Mouse (Mus musculus): ENCODE measurements around the gene Rgs3. TPM values are rescaled to one million over a fixed set of nuclear protein-coding genes. Genes with fewer than 3 reads are reported as not detected.

Gene Rgs3
- polyA plus RNA-seq, 1 experiment from 2014 or later: 33.6 TPM

DNA sequence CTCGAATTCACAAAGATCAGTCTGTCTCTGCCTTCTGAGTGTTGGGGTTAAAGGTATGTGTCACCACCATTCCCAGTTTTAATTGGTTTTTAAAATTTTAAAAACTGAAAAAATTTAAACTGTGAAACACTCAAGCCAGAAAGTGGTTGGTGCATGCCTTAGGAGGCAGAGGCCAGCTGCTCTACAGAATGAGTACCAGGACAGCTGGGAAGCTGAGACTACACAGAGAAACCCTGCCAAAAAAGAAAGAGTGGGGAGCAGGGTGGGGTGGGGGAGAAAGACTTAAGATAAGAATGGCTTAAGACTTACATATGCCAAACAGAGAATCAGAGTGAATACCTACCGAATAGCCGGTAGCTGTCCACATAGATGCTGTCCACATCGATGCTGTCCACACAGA lies 73.6 kb downstream of the Rgs3 start:
- Histone ChIP-seq H3K9me3 (ENCODE audit: control insufficient read depth, low read length) (no peaks in the 10 kb centered on the region), H3K27ac (ENCODE audit: low read depth, low read length) (no peak overlapping the region), H3K9ac (ENCODE audit: low read length) (no peak overlapping the region), H3K4me1 (replicated peaks; ENCODE audit: control insufficient read depth, insufficient read depth, low read length) (peaks cover 3% of the 10 kb centered on the region; the same call in 1 of the 2 replicates), H3K27me3 (ENCODE audit: control insufficient read depth, insufficient read depth, low read length) (no peaks in the 10 kb centered on the region), H3K36me3 (ENCODE audit: control insufficient read depth, insufficient read depth, low read length) (no peaks in the 10 kb centered on the region), H3K4me2 (ENCODE audit: low read depth, low read length, severe bottlenecking) (no peak overlapping the region), H3K4me3 (ENCODE audit: low read depth, low read length) (no peak overlapping the region)
- ATAC-seq (replicated peaks; ENCODE audit: low FRiP score) (no peak), DNase-seq (ENCODE audit: low spot score) (no peak)
- WGBS: 91% methylated on average over 4 of the region's 4 CpGs

DNA sequence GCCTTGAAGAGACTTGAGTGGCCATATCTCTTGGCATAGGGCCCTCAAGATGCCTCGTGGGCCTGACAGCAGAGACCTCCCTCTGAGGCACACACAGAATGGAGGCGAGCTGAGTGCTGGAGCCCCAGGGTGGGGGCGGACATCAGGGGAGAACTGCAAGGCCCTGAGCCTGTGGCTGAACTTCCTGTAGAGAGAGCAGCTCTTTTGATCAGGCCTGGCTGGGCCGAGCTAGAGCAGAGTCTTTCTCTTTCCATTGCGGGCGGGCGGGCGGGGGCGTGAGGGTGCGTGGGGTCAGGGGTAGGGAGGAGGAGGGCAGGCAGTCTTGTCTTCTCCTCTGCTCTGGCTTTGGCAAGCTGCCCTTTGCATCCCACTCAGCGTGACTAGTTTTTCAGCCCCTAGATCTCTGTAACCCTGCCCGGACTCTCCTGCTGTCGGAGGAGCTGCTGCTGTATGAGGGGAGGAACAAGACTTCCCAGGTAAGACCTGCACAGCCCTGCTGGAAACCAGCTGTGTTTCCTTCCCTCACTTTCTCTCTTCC lies 74.5 kb downstream of the Rgs3 start:
- no peak overlapping the region for H3K27ac ChIP-seq (ENCODE audit: low read depth, low read length)
- H3K9me3 ChIP-seq (ENCODE audit: control insufficient read depth, low read length): no peaks in the 10 kb centered on the region
- no peaks in the 10 kb centered on the region for H3K36me3 ChIP-seq (ENCODE audit: control insufficient read depth, insufficient read depth, low read length)
- no peak overlapping the region for H3K4me2 ChIP-seq (ENCODE audit: low read depth, low read length, severe bottlenecking)
- no peak overlapping the region for H3K4me3 ChIP-seq (ENCODE audit: low read depth, low read length)
- 60% methylated on average over 12 of the region's 13 CpGs for WGBS
- peaks cover 3% of the 10 kb centered on the region; the same call in 1 of the 2 replicates for H3K4me1 ChIP-seq (replicated peaks; ENCODE audit: control insufficient read depth, insufficient read depth, low read length)
- ATAC-seq (replicated peaks; ENCODE audit: low FRiP score): no peak
- DNase-seq (ENCODE audit: low spot score): no peak
- no peaks in the 10 kb centered on the region for H3K27me3 ChIP-seq (ENCODE audit: control insufficient read depth, insufficient read depth, low read length)
- H3K9ac ChIP-seq (ENCODE audit: low read length): no peak overlapping the region

- DNase-seq (ENCODE audit: low spot score): no peak
- no peak overlapping the region for H3K4me2 ChIP-seq (ENCODE audit: low read depth, low read length, severe bottlenecking)
- no peak overlapping the region for H3K9ac ChIP-seq (ENCODE audit: low read length)
- no peak overlapping the region for H3K27ac ChIP-seq (ENCODE audit: low read depth, low read length)
- no peak overlapping the region for H3K4me3 ChIP-seq (ENCODE audit: low read depth, low read length)
- no peaks in the 10 kb centered on the region for H3K36me3 ChIP-seq (ENCODE audit: control insufficient read depth, insufficient read depth, low read length)
- 81% methylated on average over 2 of the region's 2 CpGs for WGBS
- no peak for ATAC-seq (replicated peaks; ENCODE audit: low FRiP score)
- H3K27me3 ChIP-seq (ENCODE audit: control insufficient read depth, insufficient read depth, low read length): no peaks in the 10 kb centered on the region
- 0 out of 2 replicates have a peak, but pooled peaks cover under 1% of the 10 kb centered on the region for H3K4me1 ChIP-seq (replicated peaks; ENCODE audit: control insufficient read depth, insufficient read depth, low read length)
- no peaks in the 10 kb centered on the region for H3K9me3 ChIP-seq (ENCODE audit: control insufficient read depth, low read length)
Observed at GRCm38 (mm10) chr4:62634840-62635239, 75.2 kb downstream of the Rgs3 start.

DNA sequence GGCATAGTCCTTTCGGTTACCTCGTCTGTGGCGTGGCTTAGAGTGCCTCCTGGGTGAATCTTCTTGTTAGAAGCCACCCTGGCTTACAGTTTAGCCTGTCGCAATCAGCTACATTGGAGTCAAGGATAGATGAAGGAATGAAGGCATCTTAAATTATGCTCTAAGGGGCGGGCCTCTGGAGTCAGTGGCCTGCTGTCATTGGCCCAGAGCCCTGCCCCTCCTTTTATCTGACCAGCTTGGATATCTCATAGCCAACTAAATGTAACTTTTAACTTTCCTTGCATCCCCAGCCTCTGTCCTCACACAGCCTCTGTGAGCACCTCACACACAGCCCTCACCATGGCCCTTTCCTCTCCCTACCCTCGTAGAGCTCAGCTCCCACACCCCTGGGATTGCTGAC lies 76.4 kb downstream of the Rgs3 start:
- Histone ChIP-seq H3K9me3 (ENCODE audit: control insufficient read depth, low read length) (no peaks in the 10 kb centered on the region), H3K4me2 (ENCODE audit: low read depth, low read length, severe bottlenecking) (no peak overlapping the region), H3K36me3 (ENCODE audit: control insufficient read depth, insufficient read depth, low read length) (no peaks in the 10 kb centered on the region), H3K27ac (ENCODE audit: low read depth, low read length) (no peak overlapping the region), H3K4me1 (replicated peaks; ENCODE audit: control insufficient read depth, insufficient read depth, low read length) (no peaks in the 10 kb centered on the region), H3K4me3 (ENCODE audit: low read depth, low read length) (no peak overlapping the region), H3K27me3 (ENCODE audit: control insufficient read depth, insufficient read depth, low read length) (no peaks in the 10 kb centered on the region), H3K9ac (ENCODE audit: low read length) (no peak overlapping the region)
- ATAC-seq (replicated peaks; ENCODE audit: low FRiP score) (no peak), DNase-seq (ENCODE audit: low spot score) (no peak)
- WGBS: 90% methylated on average over 6 of the region's 6 CpGs

GRCm38 (mm10) chr4:62637856-62638604 lies 78.4 kb downstream of the Rgs3 start:
- DNase-seq (ENCODE audit: low spot score): no peak
- no peaks in the 10 kb centered on the region for H3K36me3 ChIP-seq (ENCODE audit: control insufficient read depth, insufficient read depth, low read length)
- H3K4me3 ChIP-seq (ENCODE audit: low read depth, low read length): no peak overlapping the region
- H3K27ac ChIP-seq (ENCODE audit: low read depth, low read length): no peak overlapping the region
- no peaks in the 10 kb centered on the region for H3K4me1 ChIP-seq (replicated peaks; ENCODE audit: control insufficient read depth, insufficient read depth, low read length)
- no peak overlapping the region for H3K9ac ChIP-seq (ENCODE audit: low read length)
- no peak for ATAC-seq (replicated peaks; ENCODE audit: low FRiP score)
- no peaks in the 10 kb centered on the region for H3K9me3 ChIP-seq (ENCODE audit: control insufficient read depth, low read length)
- H3K4me2 ChIP-seq (ENCODE audit: low read depth, low read length, severe bottlenecking): no peak overlapping the region
- 88% methylated on average over 4 of the region's 4 CpGs for WGBS
- H3K27me3 ChIP-seq (ENCODE audit: control insufficient read depth, insufficient read depth, low read length): no peaks in the 10 kb centered on the region

DNA sequence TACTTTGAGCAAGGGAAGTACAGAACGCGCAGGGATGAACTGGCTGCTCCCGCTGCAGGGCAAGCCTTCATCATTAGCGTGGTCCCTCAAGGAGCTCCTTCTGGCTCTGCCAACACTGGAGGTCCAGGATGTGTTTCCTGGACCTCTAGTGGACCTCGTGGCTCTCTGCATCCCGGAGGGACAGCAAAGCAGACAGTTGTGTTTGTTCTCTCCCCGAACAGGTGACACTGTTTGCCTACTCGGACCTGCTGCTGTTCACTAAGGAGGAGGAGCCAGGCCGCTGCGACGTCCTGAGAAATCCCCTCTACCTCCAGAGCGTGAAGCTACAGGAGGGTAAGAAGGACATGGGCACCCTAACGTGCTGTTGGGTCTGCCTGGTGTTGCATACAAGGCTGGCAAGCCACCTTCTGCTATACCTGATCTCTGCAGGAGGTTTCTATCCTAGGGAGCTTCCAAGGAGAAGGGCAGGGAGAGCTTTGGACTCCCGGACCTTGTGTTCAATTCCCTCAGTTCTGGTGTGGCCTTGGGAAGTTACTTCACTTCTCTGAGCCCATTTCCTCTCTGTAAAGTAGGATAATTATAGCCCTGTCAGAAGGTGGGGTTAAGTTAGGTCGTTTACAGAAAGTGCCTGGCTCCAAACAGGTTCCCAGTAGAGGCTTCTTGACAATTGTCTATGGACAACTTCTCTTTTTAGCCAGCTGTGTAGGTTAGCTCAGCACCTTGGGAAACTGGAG lies 81.0 kb downstream of the Rgs3 start:
- no peak overlapping the region for H3K27ac ChIP-seq (ENCODE audit: low read depth, low read length)
- no peaks in the 10 kb centered on the region for H3K4me1 ChIP-seq (replicated peaks; ENCODE audit: control insufficient read depth, insufficient read depth, low read length)
- ATAC-seq (replicated peaks; ENCODE audit: low FRiP score) (no peak), DNase-seq (ENCODE audit: low spot score) (no peak)
- H3K4me2 ChIP-seq (ENCODE audit: low read depth, low read length, severe bottlenecking): no peak overlapping the region
- WGBS: 75% methylated on average over 15 of the region's 15 CpGs
- H3K4me3 ChIP-seq (ENCODE audit: low read depth, low read length): no peak overlapping the region
- no peaks in the 10 kb centered on the region for H3K9me3 ChIP-seq (ENCODE audit: control insufficient read depth, low read length)
- H3K9ac ChIP-seq (ENCODE audit: low read length): no peak overlapping the region
- no peaks in the 10 kb centered on the region for H3K27me3 ChIP-seq (ENCODE audit: control insufficient read depth, insufficient read depth, low read length)
- no peaks in the 10 kb centered on the region for H3K36me3 ChIP-seq (ENCODE audit: control insufficient read depth, insufficient read depth, low read length)

GRCm38 (mm10) chr4:62641230-62641589 lies 81.6 kb downstream of the Rgs3 start:
- Histone ChIP-seq H3K4me3 (ENCODE audit: low read depth, low read length) (no peak overlapping the region), H3K4me2 (ENCODE audit: low read depth, low read length, severe bottlenecking) (no peak overlapping the region), H3K4me1 (replicated peaks; ENCODE audit: control insufficient read depth, insufficient read depth, low read length) (no peaks in the 10 kb centered on the region), H3K9me3 (ENCODE audit: control insufficient read depth, low read length) (no peaks in the 10 kb centered on the region), H3K9ac (ENCODE audit: low read length) (no peak overlapping the region), H3K36me3 (ENCODE audit: control insufficient read depth, insufficient read depth, low read length) (no peaks in the 10 kb centered on the region), H3K27me3 (ENCODE audit: control insufficient read depth, insufficient read depth, low read length) (no peaks in the 10 kb centered on the region), H3K27ac (ENCODE audit: low read depth, low read length) (no peak overlapping the region)
- DNase-seq (ENCODE audit: low spot score) (no peak), ATAC-seq (replicated peaks; ENCODE audit: low FRiP score) (no peak)
- 56% methylated on average over 11 of the region's 11 CpGs for WGBS

GRCm38 (mm10) chr4:62641656-62642055 lies 82.0 kb downstream of the Rgs3 start:
- DNase-seq (ENCODE audit: low spot score): no peak
- ATAC-seq (replicated peaks; ENCODE audit: low FRiP score): no peak
- H3K9me3 ChIP-seq (ENCODE audit: control insufficient read depth, low read length): no peaks in the 10 kb centered on the region
- no peak overlapping the region for H3K4me3 ChIP-seq (ENCODE audit: low read depth, low read length)
- H3K27ac ChIP-seq (ENCODE audit: low read depth, low read length): no peak overlapping the region; the same call in 1 of the 2 replicates
- no peak overlapping the region for H3K9ac ChIP-seq (ENCODE audit: low read length)
- H3K36me3 ChIP-seq (ENCODE audit: control insufficient read depth, insufficient read depth, low read length): no peaks in the 10 kb centered on the region
- 75% methylated on average over 3 of the region's 3 CpGs for WGBS
- H3K4me2 ChIP-seq (ENCODE audit: low read depth, low read length, severe bottlenecking): no peak overlapping the region
- H3K27me3 ChIP-seq (ENCODE audit: control insufficient read depth, insufficient read depth, low read length): no peaks in the 10 kb centered on the region
- H3K4me1 ChIP-seq (replicated peaks; ENCODE audit: control insufficient read depth, insufficient read depth, low read length): no peaks in the 10 kb centered on the region
